Mouse (Mus musculus) liver (tissue): ENCODE results near the gene Grik4.

Experiments used
- DNase-seq: peaks from one replicate; pipeline ENCODE4 v3.0.0-alpha.2; 2020; ENCODE audit warnings: mixed read lengths

Gene Grik4

DNA sequence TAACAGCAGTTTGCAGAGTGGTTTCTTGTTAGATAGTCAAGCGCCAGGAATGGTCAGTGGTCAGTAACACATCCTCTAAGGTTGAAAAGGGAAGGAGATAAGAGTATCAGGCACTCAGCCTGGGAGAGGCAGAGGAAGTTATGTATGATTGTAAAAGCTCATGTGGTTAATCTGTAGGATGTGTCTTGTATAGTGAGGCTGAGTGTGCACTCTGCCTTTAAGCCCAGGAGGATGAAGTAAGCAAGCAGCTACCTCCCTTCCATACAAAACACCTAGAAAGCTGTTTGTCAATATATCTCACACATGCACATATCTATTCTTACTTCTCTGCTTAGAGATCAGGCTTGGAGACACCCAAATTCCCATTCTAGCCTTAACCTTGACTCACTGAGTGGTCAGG, 389.1 kb downstream of the Grik4 start:
- DNase-seq, result no peak

DNA sequence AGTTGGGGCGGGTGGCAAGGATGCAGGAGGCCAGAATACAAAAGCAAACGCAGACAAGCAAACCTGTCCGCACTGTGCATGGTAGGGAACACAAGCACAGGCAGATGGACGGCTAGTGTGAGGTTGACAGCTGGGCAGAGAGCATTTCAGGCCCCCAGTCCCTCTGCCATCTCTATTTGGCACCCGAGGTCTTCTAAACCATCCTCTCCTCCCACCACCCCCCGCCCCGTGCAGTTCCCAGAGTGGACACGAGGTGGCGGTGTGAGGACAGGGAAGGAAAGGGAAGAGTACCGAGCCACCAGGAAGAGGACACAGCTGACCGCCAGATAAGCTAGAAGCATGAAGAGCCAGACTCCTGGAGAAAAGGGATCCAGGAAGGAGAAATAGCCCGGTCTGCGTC, 394.2 kb downstream of the Grik4 start:
- peak; percentile 68 for DNase-seq

DNA sequence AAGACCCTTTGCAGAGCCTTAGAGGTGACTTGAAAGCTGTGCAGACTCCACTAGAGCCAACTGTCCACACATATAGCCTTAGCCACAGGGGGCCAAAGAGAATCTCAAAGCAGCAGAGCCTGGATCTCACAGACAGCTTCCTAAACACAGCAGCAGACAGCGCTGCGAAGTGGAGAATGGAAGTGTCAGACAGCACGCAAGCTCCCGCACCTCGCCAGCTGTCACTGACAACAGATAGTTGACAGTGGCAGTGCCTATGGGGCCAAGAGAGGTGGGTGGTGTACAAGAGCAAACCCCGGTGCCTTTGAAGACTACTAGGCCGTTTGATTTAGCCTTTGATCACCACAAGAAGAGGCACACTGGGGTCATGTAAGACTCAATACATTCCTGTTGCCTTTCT, 395.3 kb downstream of the Grik4 start:
- no peak for DNase-seq

DNA sequence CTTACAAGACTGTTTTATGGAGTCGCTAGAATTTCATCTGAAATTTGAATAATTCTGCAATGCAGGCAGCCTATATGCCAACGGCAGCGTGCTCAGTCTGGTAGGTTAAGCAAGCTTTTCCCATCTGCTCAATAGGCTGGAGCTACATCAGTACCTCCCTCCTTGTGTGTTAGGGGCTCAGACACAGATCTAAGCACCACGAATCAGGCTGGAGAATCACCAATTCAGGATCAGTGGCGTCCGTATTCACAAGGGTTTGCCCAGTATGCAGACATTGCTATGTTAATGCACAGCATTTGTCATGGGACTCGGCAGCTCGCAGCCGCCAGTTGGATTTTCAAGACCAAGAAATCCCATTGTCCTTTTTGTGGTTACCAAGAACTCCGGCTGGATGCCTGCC, 399.8 kb downstream of the Grik4 start:
- no peak for DNase-seq

DNA sequence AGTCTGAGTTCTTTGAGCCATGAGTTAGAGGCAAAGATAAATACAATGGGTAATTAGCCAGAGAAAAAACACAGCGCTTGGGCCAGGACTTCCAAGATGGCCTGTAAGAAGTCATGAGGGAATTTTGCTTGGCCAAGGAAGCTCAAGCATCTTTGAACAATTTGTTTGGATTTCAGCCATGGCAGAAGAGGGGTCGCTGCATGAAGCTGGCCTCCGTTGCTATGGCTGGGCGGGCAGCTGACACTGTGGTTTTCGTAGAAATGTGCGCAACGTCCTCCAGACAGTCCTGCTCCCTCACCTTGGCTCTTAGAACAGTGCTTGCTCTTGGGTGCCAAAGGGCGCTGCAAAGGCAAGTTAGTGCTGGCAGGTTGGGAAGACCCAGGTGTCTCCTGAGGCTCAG, 410.8 kb downstream of the Grik4 start:
- DNase-seq, result no peak

DNA sequence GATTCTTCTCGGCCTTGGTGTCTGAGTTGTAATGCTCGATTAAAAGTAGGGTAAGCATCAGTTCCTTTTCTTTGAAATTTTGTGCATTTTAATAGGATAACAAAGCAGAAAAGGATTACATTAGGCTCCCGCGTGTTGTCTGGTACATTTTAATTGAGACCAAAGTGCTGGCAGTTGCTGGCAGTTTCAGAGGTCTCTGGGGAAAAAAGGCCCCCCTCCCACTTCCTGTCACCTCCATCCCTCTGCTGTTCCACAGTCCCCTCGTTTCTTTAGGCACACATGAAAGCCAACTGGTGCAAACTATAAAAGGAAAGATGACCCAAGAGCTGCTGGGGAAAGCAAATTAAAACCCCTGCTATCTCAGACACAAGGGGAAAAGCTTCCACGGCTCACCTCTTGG, 411.3 kb downstream of the Grik4 start:
- DNase-seq, result no peak

DNA sequence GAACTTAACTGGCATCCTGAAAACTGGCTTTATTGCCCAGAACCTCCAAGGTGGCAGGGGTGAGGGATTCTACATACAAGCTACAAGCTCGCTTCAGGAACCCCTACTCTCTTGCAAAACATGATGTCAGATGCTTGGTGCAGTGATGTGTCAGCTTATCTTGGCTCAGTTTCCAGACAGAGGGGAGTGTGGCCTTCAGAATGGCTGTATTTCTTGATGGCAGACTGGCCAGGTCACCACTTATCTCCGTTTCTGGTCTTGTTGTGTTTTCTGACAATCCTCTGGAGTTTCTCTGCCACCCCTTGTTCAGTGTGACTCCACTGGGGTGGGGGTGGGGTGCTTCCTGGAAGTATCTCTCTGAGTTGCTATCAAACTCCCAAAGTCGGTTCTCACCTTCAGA, 412.3 kb downstream of the Grik4 start:
- no peak for DNase-seq

DNA sequence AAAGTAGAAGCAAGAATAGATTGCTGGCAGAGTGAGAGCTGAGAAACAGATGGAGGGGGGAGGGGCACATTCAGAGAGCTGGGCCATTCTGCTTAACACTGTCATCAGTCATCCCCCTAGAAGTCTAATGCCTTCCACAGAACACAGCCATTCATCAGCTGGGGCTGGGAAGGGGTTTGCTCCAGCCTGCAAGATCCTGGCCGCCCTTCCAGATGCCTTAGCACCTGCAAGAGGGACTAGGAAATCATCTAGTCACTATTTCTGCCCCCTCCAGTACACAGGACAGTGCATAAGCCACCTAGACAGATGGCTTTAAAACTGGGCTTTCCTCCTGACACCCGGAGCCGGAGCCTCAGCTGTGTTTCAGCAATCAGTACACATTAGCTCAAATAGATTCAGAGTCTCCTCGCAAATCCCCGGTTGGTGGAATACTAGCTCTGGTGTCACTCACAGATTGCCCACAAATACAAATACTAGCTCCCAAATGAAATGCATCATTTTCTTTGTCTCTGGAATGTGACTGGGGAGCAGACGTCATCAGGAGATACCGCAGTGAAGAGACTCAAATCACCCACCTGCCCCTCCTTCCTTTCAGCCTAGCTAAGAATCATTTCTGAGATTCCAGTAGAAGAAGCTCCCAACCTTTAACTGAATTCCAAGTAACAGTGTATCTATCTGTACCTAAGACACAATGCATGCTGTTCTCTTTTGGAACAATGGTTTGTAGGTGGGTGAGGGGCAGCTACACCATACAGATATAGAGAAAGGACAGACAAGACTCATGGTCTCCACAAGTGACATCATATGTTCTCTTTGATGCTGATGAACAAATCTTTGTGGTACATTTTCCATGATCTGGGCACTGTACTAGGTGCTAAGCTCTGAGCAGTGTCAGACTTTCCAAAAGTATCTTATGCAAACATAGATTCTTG, 413.8 kb downstream of the Grik4 start:
- no peak for DNase-seq

DNA sequence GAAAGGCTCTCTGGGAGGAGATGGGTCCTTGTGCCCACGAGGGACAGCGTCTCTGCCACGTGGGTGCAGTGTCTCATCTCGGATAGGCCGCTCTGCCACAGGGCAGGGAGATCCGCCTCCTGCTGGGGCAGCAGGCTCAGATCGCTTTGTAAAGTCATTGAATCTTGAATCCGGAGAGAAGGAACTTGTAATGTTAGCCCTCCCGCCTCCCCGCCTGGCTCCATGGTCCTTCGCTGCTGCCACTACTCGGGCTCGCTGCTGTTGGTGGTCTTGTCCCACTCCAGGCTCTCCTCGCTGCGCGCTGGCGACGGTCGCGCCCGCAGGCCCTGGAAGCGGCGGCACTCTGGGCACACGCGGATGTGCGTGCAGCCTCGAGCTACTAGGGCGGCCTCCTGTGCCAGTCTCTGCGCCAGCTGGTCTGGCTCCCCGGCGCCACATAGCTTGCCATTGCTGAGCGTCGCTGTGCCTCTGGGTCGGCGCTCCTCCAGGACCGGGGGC, 423.7 kb downstream of the Grik4 start:
- peak; percentile 9 for DNase-seq

DNA sequence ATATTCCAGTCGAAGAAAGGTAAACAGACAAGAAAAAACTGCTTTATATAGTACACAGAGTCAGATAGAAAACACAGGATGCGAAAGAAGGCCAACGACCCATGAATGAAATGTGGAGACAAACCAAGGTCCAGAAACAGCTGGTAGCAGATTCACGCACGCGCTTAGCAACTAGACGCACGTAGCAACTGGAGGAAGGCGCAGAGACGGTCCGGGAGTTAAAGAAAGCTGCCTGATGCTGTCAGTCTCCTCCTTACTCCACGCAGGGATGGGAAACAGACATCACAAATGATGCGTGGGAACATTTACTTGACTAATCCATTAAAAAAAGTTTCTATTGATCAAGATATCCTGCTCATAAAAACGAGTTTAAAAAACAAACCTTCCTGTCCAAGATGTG, 426.1 kb downstream of the Grik4 start:
- DNase-seq, result no peak

DNA sequence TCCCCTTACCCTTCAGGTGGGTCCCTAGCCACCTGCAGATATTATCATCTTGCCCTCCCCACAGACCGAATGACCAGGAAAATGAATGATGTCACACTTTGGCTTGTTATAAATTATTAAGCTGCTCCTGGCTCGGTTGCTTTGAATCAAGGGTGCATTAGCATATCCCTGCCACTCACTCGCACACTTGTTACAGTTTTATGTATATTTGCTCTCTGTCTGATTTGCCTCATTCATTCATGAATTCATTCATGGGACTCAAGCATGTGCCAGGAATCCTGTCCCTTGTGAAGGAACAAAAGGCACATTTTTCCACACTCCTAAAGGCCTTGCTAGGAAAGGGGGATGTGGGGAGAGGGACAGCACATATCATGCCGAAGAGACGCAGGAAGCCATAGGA, 431.1 kb downstream of the Grik4 start:
- DNase-seq, result no peak

DNA sequence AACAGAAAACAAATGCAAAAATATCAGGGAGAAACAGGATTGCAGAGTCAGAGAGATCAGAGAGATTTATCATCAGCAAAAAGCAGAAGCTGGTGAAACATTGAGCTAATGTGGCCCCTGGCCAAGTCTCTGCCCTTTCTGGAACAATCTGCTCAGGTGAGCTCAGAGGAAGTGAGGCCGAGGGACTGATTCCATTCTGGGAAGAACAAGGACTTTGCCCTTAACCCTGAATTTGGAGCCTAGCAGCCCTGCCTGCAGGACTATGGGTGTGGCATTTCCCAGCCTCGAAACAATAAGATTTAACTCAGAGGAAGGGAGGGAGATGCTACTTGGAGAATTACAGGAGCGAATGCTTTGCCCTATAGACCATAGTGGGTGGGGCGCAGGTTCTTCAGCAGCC, 432.0 kb downstream of the Grik4 start:
- no peak for DNase-seq

DNA sequence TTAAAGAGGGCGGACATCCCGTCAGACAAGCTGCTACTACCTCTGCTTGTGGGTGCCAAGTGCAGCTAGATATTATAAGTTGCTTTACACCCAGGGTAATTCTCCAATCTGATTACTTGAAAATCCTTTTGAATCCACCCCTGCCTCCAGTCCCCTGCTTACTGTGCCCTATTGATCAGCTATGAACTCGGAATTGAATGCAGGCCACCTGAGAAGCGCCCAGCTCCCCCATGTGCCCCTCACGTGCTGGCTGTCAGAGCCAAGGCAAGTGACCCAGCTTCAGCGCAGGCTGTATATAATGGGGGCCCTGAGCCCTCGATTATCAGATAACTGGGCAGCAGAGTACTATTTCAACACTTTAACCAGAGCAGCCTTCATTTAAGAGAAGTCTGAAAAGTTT, 436.1 kb downstream of the Grik4 start:
- no peak for DNase-seq

DNA sequence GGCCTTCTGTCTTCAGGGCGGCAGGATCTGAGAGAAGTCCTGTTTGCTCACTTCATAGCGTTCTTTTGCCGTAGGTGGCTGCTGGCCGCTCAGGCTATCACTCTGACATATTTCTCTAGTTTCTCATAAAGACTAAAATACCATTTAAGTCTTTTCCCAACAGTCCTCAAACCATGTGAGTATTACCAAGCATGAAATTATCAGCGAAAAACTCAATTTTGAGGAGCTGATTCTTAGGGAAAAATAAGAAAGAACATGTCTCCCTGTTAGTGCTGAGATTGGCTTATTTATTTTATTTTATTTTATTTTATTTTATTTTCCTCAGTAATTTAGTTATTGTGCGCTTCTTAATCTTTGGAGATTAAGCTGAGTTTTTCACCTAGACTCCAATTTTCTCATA, 436.6 kb downstream of the Grik4 start, which contains the start of gene Tbcel:
TSS of gene Tbcel (minus strand) at position 101 of the 400 bp plus-strand sequence.
- DNase-seq, result no peak

DNA sequence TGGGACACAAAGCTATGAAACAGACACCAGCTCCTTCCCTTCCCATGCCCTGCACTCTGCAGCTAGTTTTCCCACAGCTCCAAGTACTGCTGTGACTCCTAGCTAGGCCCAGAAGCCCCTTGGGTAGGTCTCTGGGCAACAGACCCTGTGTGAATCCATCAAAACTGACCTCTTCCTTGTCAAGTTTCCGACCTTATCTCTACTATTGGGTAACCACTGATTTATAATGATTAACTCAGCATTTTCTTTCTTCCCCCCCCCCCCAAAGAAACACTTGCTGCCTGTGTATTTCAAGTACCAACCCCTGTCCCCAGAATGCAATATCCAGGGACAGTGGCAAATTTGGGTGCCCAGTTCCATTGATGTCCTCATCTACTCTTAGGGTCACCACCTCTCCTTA, 437.3 kb downstream of the Grik4 start:
- no peak for DNase-seq

DNA sequence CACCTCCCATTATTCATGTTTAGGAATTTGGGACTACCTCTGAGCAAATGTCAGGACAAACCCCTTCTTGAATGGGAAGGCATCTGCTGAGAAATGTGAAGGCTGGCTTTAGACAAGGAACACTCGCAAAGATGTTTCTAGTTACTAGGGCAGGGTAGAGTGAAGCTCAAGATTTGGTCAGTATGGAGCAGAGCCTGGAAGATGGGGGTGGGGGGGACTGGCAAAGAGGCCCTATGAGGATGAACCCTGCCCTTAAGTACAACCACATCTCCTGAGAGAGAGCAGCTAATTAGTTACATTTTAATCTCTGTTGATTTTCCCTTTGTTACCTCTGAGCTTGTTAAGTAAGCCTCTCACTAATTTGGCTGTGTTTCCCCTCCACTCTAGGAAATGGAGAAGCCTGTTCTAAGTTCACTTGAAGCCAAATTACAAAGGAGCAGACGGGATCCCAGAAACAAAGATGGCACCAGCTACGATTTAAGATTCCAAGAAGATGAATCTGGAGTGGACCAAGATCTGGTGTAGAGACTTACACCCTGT, 439.3 kb downstream of the Grik4 start:
- no peak for DNase-seq

DNA sequence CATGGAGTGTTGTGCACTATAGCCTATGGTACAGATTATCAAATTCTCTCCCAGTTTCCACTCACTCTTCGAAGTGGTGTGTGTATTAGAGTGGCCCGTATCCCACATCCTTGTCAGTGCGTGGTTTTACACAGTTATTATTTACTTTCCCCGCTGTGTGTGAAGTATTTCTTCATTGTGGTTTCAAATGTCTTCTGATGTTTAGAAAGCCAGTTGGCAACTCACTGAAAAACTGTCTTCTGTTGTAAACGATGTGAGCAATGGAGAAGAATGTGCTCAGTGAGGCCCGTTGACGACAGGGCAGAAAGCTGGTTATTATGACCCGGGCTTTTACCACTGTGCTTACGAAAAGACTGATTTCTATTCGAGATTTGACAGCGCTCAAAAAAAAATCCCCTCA, 439.7 kb downstream of the Grik4 start:
- no peak for DNase-seq

DNA sequence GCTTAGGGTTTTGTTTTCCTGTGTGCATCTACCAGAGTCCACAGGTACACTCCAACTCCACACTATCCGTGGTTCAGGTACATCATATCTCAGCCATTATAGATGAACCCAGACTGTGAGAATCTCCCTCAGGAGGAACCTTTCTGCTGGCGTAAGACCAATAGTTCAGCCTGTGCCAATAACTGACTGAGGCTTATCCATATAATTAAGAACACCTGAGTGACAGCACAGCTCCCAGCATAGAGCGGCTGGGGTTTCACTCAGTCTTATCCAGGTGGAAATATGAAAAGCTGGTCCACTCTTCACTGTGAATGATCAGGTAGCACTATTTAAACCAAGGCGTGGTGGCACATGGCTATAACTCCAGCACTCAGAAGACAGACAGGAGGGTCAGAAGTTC, 440.6 kb downstream of the Grik4 start:
- DNase-seq, result no peak

DNA sequence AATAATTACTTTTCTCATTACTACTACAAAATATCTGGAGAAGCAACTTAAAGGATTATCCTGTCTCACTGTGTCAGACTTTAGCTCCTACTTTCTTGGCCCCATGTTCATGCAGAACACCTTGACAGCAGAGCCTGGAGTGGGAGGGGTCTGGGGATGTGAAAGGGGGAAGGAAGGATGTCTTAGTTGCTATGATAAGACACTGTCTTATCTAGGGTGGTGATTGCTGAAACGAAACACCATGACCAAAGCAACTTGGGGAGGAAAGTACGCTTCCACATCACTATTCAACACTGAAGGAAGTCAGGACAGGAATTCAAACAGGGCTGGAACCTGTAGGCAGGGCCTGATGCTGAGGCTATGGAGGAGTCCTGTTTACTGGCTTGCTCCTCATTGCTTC, 448.0 kb downstream of the Grik4 start:
- DNase-seq, result no peak

DNA sequence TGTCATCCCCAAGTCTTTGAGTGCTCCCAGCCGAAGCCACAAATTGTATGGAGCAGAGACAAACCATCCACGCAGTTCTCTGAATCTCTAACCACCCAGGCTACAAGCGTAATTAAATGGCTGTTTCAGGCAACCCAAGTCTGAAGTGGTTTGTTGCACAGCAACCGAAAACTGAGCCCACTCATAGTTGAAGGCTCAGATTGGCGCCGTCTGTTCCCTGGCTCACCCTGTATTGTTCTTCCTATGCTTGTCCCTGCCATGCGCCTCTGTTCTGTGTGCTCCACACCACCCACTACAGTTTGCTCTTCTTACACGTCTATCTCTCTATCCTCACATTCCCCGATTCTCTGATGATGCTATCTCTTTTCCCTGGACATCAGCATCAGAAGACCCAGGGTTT, 452.5 kb downstream of the Grik4 start:
- no peak for DNase-seq

DNA sequence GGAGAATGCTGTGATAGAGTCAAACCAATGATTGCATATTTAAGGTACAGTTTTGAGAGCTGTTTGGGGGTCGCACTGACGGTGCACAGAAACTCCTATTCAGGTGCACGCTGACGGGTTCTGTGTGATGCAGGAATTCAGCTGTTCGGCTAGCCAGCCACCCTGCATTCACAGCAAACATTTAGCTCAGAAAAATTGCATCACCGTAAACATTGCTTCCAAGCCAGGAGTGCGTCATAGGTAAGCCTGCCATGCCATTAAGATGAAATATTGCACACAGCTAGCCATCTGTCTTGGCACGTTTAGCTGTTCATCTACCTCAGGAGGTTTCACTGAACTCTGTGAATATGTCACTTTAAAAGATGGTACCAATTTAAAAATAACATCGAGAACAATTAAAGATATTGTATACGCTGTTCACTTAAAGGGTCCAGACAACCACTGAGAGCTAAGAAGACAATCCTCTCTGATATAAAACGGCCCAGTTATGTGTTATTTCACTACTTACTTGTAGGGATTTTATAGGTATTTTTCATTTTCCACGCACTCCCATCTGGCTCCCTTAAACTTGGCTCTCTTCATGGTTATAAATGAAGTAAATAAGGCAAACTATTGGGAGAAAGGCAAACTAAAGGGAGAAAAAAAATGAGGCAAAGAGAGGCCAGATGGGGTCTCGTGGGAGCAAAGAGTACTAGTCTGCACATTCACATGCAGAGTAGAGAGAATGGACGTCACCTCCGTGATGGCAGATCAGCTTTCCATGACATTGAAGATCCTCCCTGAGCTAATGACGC, 453.5 kb downstream of the Grik4 start:
- DNase-seq, result no peak

DNA sequence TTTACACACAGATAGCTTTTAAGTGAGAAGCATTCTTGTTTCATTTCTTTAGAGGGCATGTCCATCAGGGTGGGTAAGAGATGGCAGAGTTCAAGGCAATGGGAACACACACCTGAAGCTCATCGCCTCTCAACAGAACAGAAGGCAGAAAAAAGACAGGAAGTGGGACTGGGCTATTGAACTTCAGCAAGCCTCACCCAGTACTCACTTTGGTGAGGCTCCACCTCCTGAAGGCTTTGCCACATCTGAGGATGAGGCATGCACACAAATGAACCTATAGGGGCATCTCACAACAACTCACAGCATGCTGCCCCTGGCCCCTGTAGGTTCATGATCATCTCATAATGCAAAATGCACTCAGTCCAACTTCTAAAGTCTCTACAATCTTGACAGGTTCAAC, 456.2 kb downstream of the Grik4 start:
- DNase-seq, result no peak

DNA sequence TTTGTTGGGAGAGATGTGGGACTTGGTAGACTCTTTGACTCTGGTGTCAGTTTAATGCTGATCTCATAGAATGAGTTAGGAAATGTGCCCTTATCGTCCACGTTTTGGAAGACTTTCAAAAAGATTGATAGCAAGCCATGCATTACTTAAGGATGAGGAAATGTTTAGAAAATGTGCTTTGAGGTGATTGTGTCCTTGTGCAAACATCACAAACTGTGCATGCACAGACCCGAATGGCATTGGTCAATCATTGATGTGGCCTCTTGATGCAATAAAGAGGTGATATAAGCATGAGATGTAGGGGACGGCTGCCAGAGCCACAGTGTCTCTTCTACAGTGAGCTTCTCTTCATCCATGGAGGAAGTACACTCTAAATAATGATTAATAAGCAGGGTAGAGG, 457.4 kb downstream of the Grik4 start:
- DNase-seq, result no peak

DNA sequence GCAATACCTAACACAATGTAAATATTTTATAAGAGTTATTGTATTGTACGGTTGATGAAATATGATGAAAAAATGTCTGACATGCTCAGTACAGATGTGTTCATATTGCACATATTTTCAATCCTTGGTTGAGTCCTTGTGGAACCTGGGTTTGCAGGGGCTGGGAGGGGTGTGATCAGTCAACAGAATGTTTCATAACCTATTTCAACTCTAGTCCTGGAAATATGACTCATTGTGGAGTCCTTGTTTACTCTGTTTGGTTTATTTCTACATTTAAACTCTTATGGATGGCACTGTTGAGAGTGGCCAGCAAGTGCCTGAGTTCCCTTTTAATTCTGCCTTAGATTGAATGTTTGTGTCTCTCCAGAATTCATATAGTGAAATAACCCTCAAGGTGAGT, 459.6 kb downstream of the Grik4 start:
- no peak for DNase-seq
